Comparison of ENCODE assay signal across 9 mouse cellular contexts in the genomic region with DNA sequence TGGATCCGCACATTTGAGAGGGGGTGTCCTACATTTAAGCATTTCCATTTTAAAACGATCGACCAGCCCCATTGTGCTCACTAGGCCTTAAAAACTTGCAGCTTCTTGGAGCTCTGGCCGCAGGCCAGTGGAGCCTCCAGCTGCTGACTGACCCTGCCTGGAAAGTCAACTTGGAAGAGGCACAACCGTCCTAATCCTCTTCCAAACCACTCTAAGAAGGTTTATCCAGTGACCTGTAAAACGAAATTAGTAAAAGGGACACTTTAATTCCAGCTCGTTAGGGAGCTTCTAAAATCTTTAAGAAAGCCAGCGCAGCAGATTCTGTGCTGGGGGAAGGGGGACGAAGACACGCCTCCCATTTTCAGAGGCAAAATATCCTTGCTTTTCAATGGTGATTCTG.
A peak's percentile ranks its signal among the peaks of the same experiment; 100 is the strongest.
DNase-seq lines count a peak whose midpoint lies in the region; ATAC-seq and TF ChIP-seq lines count a peak whose summit lies in the region.
"Had no signal": no experiment of that assay in that cellular context is flagged by ENCODE, and none has a peak within 500 bp of the region (broad histone marks: within the 10 kb centered on the region; RNA-seq: fewer than 3 reads in every experiment).

No protein-coding gene starts in this region.

- peak overlapping the region; percentile 51 for H3K4me2 ChIP-seq in embryonic facial prominence, embryonic 13.5 days

- no peak for ATAC-seq in embryonic facial prominence, embryonic 13.5 days (ENCODE audit: insufficient number of reproducible peaks, insufficient read depth, low FRiP score, low TSS enrichment, low read depth)
- ATAC-seq in inflammation-experienced regulatory T-cells, adult 6 months: no peak

- peak; percentile 64 to 79 for DNase-seq in heart, adult 9 months (ENCODE audit: low spot score in 2 of 2)
- no peak for DNase-seq in heart, embryonic 10.5 days (ENCODE audit: low spot score)
- DNase-seq in kidney, adult 2 months: peak; percentile 58
- peak; percentile 40 for DNase-seq in ovary, adult 18-20 months (ENCODE audit: low spot score)
- no peak for DNase-seq in spleen, adult 18-20 months
- DNase-seq in left cerebral cortex, adult 18-20 months (ENCODE audit: low spot score in 2 of 2): no peak

- no peak overlapping the region for H3K4me3 ChIP-seq in heart, embryonic 10.5 days
- H3K4me3 ChIP-seq in embryonic facial prominence, embryonic 13.5 days: no peak overlapping the region
- no peak overlapping the region for H3K4me3 ChIP-seq in kidney, adult 2 months (ENCODE audit: insufficient read depth, low read depth, low read length)
- H3K4me3 ChIP-seq: erythroblast, embryonic 14.5 days had no signal

- H3K9ac ChIP-seq in embryonic facial prominence, embryonic 13.5 days: no peak overlapping the region

- TF ChIP-seq POLR2A in kidney, adult 2 months (IDR thresholded peaks at IDR 0.05; ENCODE audit: low read depth, low read length): no peak

- no peaks in the 10 kb centered on the region for H3K36me3 ChIP-seq in heart, embryonic 10.5 days
- no peaks in the 10 kb centered on the region for H3K36me3 ChIP-seq in embryonic facial prominence, embryonic 13.5 days
- H3K36me3 ChIP-seq in kidney, adult 2 months (ENCODE audit: control insufficient read depth, insufficient read depth, low read length): no peaks in the 10 kb centered on the region

- no peaks in the 10 kb centered on the region for H3K27me3 ChIP-seq in heart, embryonic 10.5 days (ENCODE audit: insufficient read depth, poor library complexity, severe bottlenecking)
- H3K27me3 ChIP-seq in embryonic facial prominence, embryonic 13.5 days: no peaks in the 10 kb centered on the region
- H3K27me3 ChIP-seq in kidney, adult 2 months (replicated peaks; ENCODE audit: control insufficient read depth, insufficient read depth, low read length): no peaks in the 10 kb centered on the region

- no peak overlapping the region for H3K27ac ChIP-seq in heart, embryonic 10.5 days
- H3K27ac ChIP-seq in embryonic facial prominence, embryonic 13.5 days: peak overlapping the region; percentile 95
- no peak overlapping the region; the same call in 1 of the 2 replicates for H3K27ac ChIP-seq in kidney, adult 2 months (ENCODE audit: insufficient read depth, low read depth, low read length)

- no peaks in the 10 kb centered on the region for H3K9me3 ChIP-seq in heart, embryonic 10.5 days
- H3K9me3 ChIP-seq in embryonic facial prominence, embryonic 13.5 days: no peaks in the 10 kb centered on the region

- H3K4me1 ChIP-seq in heart, embryonic 10.5 days: peaks cover 25% of the 10 kb centered on the region
- H3K4me1 ChIP-seq in embryonic facial prominence, embryonic 13.5 days: peaks cover 33% of the 10 kb centered on the region
- H3K4me1 ChIP-seq in kidney, adult 2 months (ENCODE audit: control insufficient read depth, insufficient read depth, low read length): no peaks in the 10 kb centered on the region

- no peak for TF ChIP-seq CTCF in kidney, adult 2 months (conservative IDR thresholded peaks at IDR 0.05; ENCODE audit: insufficient read depth, insufficient read length, low read depth, low read length)

- 75% methylated on average over 10 of the region's 10 CpGs for WGBS in heart, embryonic 10.5 days
- WGBS in embryonic facial prominence, embryonic 13.5 days: 33% methylated on average over 10 of the region's 10 CpGs
- WGBS in kidney, adult 2 months: 63% methylated on average over 10 of the region's 10 CpGs

Comparison
In these comparisons a context has a peak if more than half of its experiments do, and no peak if none do; other contexts are left out.
1. DNase-seq: peak in heart, adult 9 months (2 of 2), kidney, adult 2 months (single experiment) and ovary, adult 18-20 months (single experiment); none in heart, embryonic 10.5 days (single experiment), spleen, adult 18-20 months (0 of 2) and left cerebral cortex, adult 18-20 months (0 of 2).